Mouse (Mus musculus) intestine, embryonic 15.5 days (tissue): ENCODE measurements around the gene Lamb3. TPM values are rescaled to one million over a fixed set of nuclear protein-coding genes. Genes with fewer than 3 reads are reported as not detected.
A peak's percentile ranks its signal among the peaks of the same experiment; 100 is the strongest.

Experiments
- ATAC-seq: fragments of 200-750 bp; cut with Nextera tagmentation; 2 replicates; pipeline ENCODE4 v1.8.0; 2017; ENCODE audit warnings: moderate TSS enrichment, moderate library complexity
- H3K27ac ChIP-seq: fragments of 300-500 bp; sonication (generic); 2 replicates; pipeline ENCODE4 v1.5.1; 2015; ENCODE audit warnings: mild to moderate bottlenecking, inconsistent platforms
- H3K27me3 ChIP-seq: fragments of 300-500 bp; sonication (generic); replicated peaks from 2 replicates; pipeline ENCODE4 v1.6.1; 2015; ENCODE audit warnings: inconsistent platforms
- H3K36me3 ChIP-seq: fragments of 300-500 bp; sonication (generic); 2 replicates; pipeline ENCODE4 v1.6.1; 2015; ENCODE audit warnings: inconsistent platforms
- H3K4me1 ChIP-seq: fragments of 300-500 bp; sonication (generic); replicated peaks from 2 replicates; pipeline ENCODE4 v1.6.1; 2015; ENCODE audit warnings: inconsistent platforms
- H3K4me2 ChIP-seq: fragments of 300-500 bp; sonication (generic); replicated peaks from 2 replicates; pipeline ENCODE4 v1.6.1; 2015; ENCODE audit warnings: mild to moderate bottlenecking, inconsistent platforms
- H3K4me3 ChIP-seq: fragments of 300-500 bp; sonication (generic); replicated peaks from 2 replicates; pipeline ENCODE4 v1.5.1; 2015; ENCODE audit warnings: inconsistent platforms
- H3K9ac ChIP-seq: fragments of 300-500 bp; sonication (generic); 2 replicates; pipeline ENCODE4 v1.6.1; 2015; ENCODE audit warnings: inconsistent platforms
- H3K9me3 ChIP-seq: fragments of 300-500 bp; sonication (generic); 2 replicates; pipeline ENCODE4 v1.6.1; 2016; ENCODE audit warnings: inconsistent platforms
- WGBS: fragments of 180-500 bp; shearing (Covaris S2); methylation state at CpG from one replicate; pipeline ENCODE4 v1.1.7; 2015; 5-methylcytosine and 5-hydroxymethylcytosine counted together
- polyA plus RNA-seq: library from polyadenylated mRNA; unstranded; fragments of >200 nt; fragmentation: Nextera tagmentation; extraction: Ambion mirVana; gene quantifications from 2 replicates; pipeline ENCODE4 v1.2.1, GENCODE M21; 2015

The Lamb3 gene
- polyA plus RNA-seq, 1 experiment from 2014 or later = 3.9 TPM

GRCm38 (mm10) chr1:193189151-193189621 lies 18.3 kb upstream of the Lamb3 start:
- peak; percentile 96 for ATAC-seq
- Histone ChIP-seq H3K36me3 (no peaks in the 10 kb centered on the region), H3K4me1 (peaks cover 26% of the 10 kb centered on the region), H3K9me3 (no peaks in the 10 kb centered on the region), H3K4me3 (no peak overlapping the region), H3K4me2 (peak overlapping the region; percentile 17; the same call in 1 of the 2 replicates), H3K27ac (peak overlapping the region; percentile 82), H3K27me3 (no peaks in the 10 kb centered on the region), H3K9ac (no peak overlapping the region)
- 10% methylated on average over 9 of the region's 9 CpGs for WGBS

- Histone ChIP-seq H3K9me3 (no peaks in the 10 kb centered on the region), H3K9ac (no peak overlapping the region), H3K36me3 (no peaks in the 10 kb centered on the region), H3K27ac (peak overlapping the region; percentile 82), H3K4me2 (peak overlapping the region; percentile 17; the same call in 1 of the 2 replicates), H3K4me1 (peaks cover 26% of the 10 kb centered on the region), H3K27me3 (no peaks in the 10 kb centered on the region), H3K4me3 (no peak overlapping the region)
- 37% methylated on average over 3 of the region's 3 CpGs for WGBS
- ATAC-seq = peak; percentile 1; the same call in 1 of the 2 replicates
Observed at GRCm38 (mm10) chr1:193189771-193190170, 17.7 kb upstream of the Lamb3 start.

DNA sequence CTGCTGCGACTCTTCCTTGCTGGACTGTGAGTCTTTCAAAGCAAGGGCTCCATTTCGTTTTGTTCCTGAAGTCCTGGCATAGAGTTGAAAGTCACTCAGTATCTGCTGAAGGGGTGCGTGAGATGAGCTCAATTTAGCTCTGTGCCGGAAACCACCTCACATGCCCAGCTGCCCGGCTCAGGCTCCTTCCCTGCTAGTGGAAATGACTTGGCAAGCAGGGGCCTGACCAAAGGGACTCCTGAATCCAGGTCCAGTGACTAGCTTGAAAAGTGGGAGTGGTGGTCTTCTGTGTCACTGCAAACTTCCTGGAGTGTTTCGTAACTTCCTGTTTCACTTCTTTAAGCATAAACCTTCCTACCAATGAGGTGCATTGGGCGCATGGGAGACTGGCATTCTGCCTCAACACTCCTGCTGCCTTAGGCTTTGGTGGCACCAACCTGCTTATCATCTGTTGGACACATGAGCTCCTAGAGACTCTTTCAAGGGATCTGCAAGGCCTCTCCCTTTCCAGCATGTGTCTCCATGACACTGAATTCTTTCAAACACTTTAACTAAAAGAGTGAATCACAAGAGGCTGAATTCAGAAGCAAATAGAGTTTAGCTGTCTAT lies 15.7 kb upstream of the Lamb3 start:
- no peaks in the 10 kb centered on the region for H3K9me3 ChIP-seq
- no peak overlapping the region for H3K27ac ChIP-seq
- H3K4me2 ChIP-seq = no peak overlapping the region
- no peak overlapping the region for H3K4me3 ChIP-seq
- WGBS = 85% methylated on average over 7 of the region's 7 CpGs
- H3K9ac ChIP-seq = no peak overlapping the region
- H3K4me1 ChIP-seq = peaks cover 26% of the 10 kb centered on the region
- H3K36me3 ChIP-seq = no peaks in the 10 kb centered on the region
- no peaks in the 10 kb centered on the region for H3K27me3 ChIP-seq
- ATAC-seq = no peak

- no peaks in the 10 kb centered on the region for H3K27me3 ChIP-seq
- H3K9me3 ChIP-seq = no peaks in the 10 kb centered on the region
- H3K27ac ChIP-seq = no peak overlapping the region
- 78% methylated on average over 3 of the region's 3 CpGs for WGBS
- no peak overlapping the region for H3K4me2 ChIP-seq
- no peak for ATAC-seq
- H3K4me1 ChIP-seq = peaks cover 9% of the 10 kb centered on the region
- H3K9ac ChIP-seq = no peak overlapping the region
- H3K36me3 ChIP-seq = no peaks in the 10 kb centered on the region
- no peak overlapping the region for H3K4me3 ChIP-seq
Observed at GRCm38 (mm10) chr1:193194416-193195140, 12.9 kb upstream of the Lamb3 start.

- Histone ChIP-seq H3K27me3 (no peaks in the 10 kb centered on the region), H3K36me3 (no peaks in the 10 kb centered on the region)
- WGBS = 55% methylated on average over 3 of the region's 3 CpGs
Observed at GRCm38 (mm10) chr1:193195169-193195810, 12.2 kb upstream of the Lamb3 start.

GRCm38 (mm10) chr1:193197494-193198205 lies 9.8 kb upstream of the Lamb3 start:
- Histone ChIP-seq H3K4me3 (no peak overlapping the region), H3K9ac (no peak overlapping the region), H3K4me2 (no peak overlapping the region), H3K27ac (no peak overlapping the region), H3K9me3 (no peaks in the 10 kb centered on the region), H3K27me3 (no peaks in the 10 kb centered on the region), H3K36me3 (no peaks in the 10 kb centered on the region), H3K4me1 (no peaks in the 10 kb centered on the region)
- WGBS = 85% methylated on average over 18 of the region's 18 CpGs
- ATAC-seq = no peak

More at GRCm38 (mm10) chr1:193195169-193195810, 12.2 kb upstream of the Lamb3 start:
- H3K9ac ChIP-seq = no peak overlapping the region
- H3K4me2 ChIP-seq = no peak overlapping the region
- peaks cover 2% of the 10 kb centered on the region for H3K4me1 ChIP-seq
- H3K27ac ChIP-seq = no peak overlapping the region
- no peaks in the 10 kb centered on the region for H3K9me3 ChIP-seq
- H3K4me3 ChIP-seq = no peak overlapping the region
- ATAC-seq = no peak

DNA sequence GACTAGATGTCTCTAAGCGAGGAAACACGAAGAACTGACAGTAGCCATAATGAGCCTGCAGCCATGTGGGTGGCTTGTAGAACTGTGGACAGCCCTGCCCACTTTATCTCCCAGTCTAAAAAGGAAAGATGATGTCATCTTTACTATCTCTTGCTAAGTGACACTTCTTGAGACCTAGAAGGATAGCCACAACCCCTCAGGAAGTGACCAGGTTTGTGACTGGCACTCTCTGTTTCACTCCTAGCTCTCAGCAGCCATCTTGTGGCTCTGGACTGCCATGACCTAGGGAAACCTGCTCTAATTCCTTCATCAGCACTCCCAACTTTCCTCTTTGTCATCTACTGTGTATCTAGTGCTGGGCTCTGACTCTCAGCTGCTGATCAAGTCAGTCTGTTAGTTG lies 9.2 kb upstream of the Lamb3 start:
- Histone ChIP-seq H3K9me3 (no peaks in the 10 kb centered on the region), H3K4me3 (no peak overlapping the region), H3K36me3 (no peaks in the 10 kb centered on the region), H3K4me2 (no peak overlapping the region), H3K9ac (no peak overlapping the region), H3K27ac (no peak overlapping the region), H3K27me3 (no peaks in the 10 kb centered on the region), H3K4me1 (no peaks in the 10 kb centered on the region)
- ATAC-seq = no peak
- WGBS = 91% methylated on average over 2 of the region's 2 CpGs

DNA sequence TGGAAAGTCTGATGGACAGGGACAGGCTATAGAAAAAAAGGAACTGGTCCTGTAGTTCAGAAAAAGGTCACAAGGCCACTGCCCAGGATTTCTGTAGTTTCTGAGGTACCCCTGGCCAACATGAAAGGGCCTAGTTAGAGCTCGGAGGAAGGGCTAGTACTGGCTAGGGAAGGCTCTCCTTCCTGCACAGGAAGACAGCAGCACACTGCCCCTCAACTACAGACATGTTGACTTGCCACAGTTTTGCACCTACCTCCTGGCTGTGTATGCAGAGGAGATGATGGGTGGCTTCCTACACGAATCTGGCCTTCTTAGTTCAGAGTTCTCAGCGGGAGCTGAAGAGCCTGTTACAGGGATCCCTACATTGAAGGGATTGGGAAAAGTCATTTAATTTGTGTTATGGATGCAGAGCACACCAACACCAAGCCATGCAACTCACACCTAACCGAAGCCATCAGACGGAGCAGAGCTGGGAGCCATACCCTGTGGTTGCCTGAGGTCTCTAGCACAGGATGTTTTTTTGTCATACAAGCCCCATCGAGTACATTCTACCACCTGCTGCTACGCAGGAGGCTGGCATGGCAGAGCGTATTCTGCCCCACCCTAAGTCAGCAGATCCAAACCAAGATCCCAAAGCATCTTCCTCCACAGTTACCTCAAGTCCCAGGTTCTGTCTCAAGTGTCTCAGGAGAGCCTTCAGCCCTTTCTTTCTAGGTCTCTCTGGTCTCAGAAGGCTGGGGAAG lies 6.7 kb upstream of the Lamb3 start:
- ATAC-seq = no peak
- H3K4me2 ChIP-seq = no peak overlapping the region
- H3K27ac ChIP-seq = no peak overlapping the region
- no peaks in the 10 kb centered on the region for H3K36me3 ChIP-seq
- WGBS = 88% methylated on average over 8 of the region's 8 CpGs
- H3K9ac ChIP-seq = no peak overlapping the region
- no peaks in the 10 kb centered on the region for H3K27me3 ChIP-seq
- H3K4me1 ChIP-seq = no peaks in the 10 kb centered on the region
- H3K9me3 ChIP-seq = no peaks in the 10 kb centered on the region
- H3K4me3 ChIP-seq = no peak overlapping the region

- Histone ChIP-seq H3K4me2 (no peak within 1 kb of the TSS), H3K27ac (no peak within 1 kb of the TSS), H3K4me1 (no peaks in the 10 kb centered on the region), H3K9ac (no peak within 1 kb of the TSS), H3K4me3 (no peak within 1 kb of the TSS), H3K36me3 (no peaks in the 10 kb centered on the region), H3K27me3 (no peaks in the 10 kb centered on the region), H3K9me3 (no peaks in the 10 kb centered on the region)
- 0 out of 2 replicates have a peak, but pooled peaks have one; percentile 28 for ATAC-seq
- WGBS = 56% methylated on average over 5 of the region's 5 CpGs
Observed at GRCm38 (mm10) chr1:193201383-193201778, 6.1 kb upstream of the Lamb3 start, which contains the start of gene Traf3ip3. Gene Traf3ip3, minus strand, starts transcription at chr1:193201703.

GRCm38 (mm10) chr1:193203821-193204220 lies 3.7 kb upstream of the Lamb3 start:
- Histone ChIP-seq H3K9me3 (no peaks in the 10 kb centered on the region), H3K9ac (no peak overlapping the region), H3K4me1 (no peaks in the 10 kb centered on the region), H3K36me3 (no peaks in the 10 kb centered on the region), H3K27ac (no peak overlapping the region), H3K4me2 (no peak overlapping the region), H3K4me3 (no peak overlapping the region), H3K27me3 (no peaks in the 10 kb centered on the region)
- 65% methylated on average over 2 of the region's 2 CpGs for WGBS
- ATAC-seq = no peak

DNA sequence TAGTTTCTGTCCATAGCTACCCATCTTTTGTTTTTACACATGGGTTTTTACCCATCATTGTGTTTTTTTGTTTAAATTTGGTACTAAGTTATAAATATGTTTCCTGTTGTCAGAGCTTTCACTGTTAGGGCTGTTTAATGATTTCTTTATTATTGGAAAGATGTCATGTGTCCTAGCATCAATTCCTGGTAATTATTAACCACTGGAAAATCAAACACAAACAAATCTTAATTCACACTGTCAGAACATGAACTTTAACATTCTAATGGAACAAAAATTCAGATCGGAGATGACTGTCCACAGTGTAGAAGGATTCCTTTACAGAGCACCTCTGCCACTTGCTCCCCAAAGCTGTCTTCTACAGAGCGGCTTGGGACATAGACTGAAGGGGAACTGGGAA lies 2.1 kb upstream of the Lamb3 start:
- H3K9me3 ChIP-seq = no peaks in the 10 kb centered on the region
- no peaks in the 10 kb centered on the region for H3K4me1 ChIP-seq
- H3K27ac ChIP-seq = no peak overlapping the region
- H3K27me3 ChIP-seq = no peaks in the 10 kb centered on the region
- H3K9ac ChIP-seq = no peak overlapping the region
- H3K4me3 ChIP-seq = no peak overlapping the region
- ATAC-seq = no peak
- no peaks in the 10 kb centered on the region for H3K36me3 ChIP-seq
- H3K4me2 ChIP-seq = no peak overlapping the region
- WGBS = 66% methylated on average over 2 of the region's 2 CpGs
